Mouse (Mus musculus): ENCODE data around the gene Galntl6.

- TF ChIP-seq CTCF (IDR thresholded peaks at IDR 0.05; ENCODE audit: borderline replicate concordance, control insufficient read depth, extremely low read depth, insufficient read depth, low read length, poor library complexity) (no peak), POLR2A (IDR thresholded peaks at IDR 0.05; ENCODE audit: control insufficient read depth, extremely low read depth, insufficient read depth, low read length, poor library complexity) (no peak)
Observed at GRCm38 (mm10) chr8:57728276-57728675, 1184.2 kb downstream of the Galntl6 start.

All from thymus, adult 2 months (tissue).